Mouse (Mus musculus): ENCODE measurements around the gene Rps25.
"Not testable (repeated sequence)": the region's sequence is repeated elsewhere in the genome, so short reads cannot be mapped to it uniquely, and the experiment has no call there.

- not testable (repeated sequence) for TF ChIP-seq POLR2A (IDR thresholded peaks at IDR 0.05; ENCODE audit: borderline replicate concordance, low read depth, low read length); CTCF (IDR thresholded peaks at IDR 0.05; ENCODE audit: low read depth, low read length)
Measured at GRCm38 (mm10) chr9:44419730-44420129, 12.8 kb downstream of the Rps25 start.
